Mouse (Mus musculus) midbrain, embryonic 15.5 days (tissue): ENCODE results near the gene Batf2. TPM values are rescaled to one million over a fixed set of nuclear protein-coding genes. Genes with fewer than 3 reads are reported as not detected.

Experiments used
- ATAC-seq: fragments of 200-750 bp; cut with Nextera tagmentation; replicated peaks from 2 replicates; pipeline ENCODE4 v1.8.0; 2017; ENCODE audit warnings: moderate TSS enrichment
- H3K27ac ChIP-seq: fragments of 300-500 bp; sonication (generic); 2 replicates; pipeline ENCODE4 v1.5.1; 2015; ENCODE audit warnings: mild to moderate bottlenecking, inconsistent platforms
- H3K27me3 ChIP-seq: fragments of 300-500 bp; sonication (generic); replicated peaks from 2 replicates; pipeline ENCODE4 v1.6.1; 2015; ENCODE audit warnings: inconsistent platforms
- H3K36me3 ChIP-seq: fragments of 300-500 bp; sonication (generic); replicated peaks from 2 replicates; pipeline ENCODE4 v1.6.1; 2015; ENCODE audit warnings: inconsistent platforms
- H3K4me1 ChIP-seq: fragments of 300-500 bp; sonication (generic); 2 replicates; pipeline ENCODE4 v1.6.1; 2015; ENCODE audit warnings: inconsistent platforms
- H3K4me2 ChIP-seq: fragments of 300-500 bp; sonication (generic); 2 replicates; pipeline ENCODE4 v1.6.1; 2015; ENCODE audit warnings: inconsistent platforms, mild to moderate bottlenecking, moderate library complexity
- H3K4me3 ChIP-seq: fragments of 300-500 bp; sonication (generic); 2 replicates; pipeline ENCODE4 v1.5.1; 2015; ENCODE audit warnings: mild to moderate bottlenecking, inconsistent platforms
- H3K9ac ChIP-seq: fragments of 300-500 bp; sonication (generic); 2 replicates; pipeline ENCODE4 v1.6.1; 2015; ENCODE audit warnings: mild to moderate bottlenecking, inconsistent platforms
- H3K9me3 ChIP-seq: fragments of 300-500 bp; sonication (generic); 2 replicates; pipeline ENCODE4 v1.6.1; 2016; ENCODE audit warnings: inconsistent platforms
- WGBS: fragments of 180-500 bp; shearing (Covaris S2); methylation state at CpG from one replicate; pipeline ENCODE4 v1.1.7; 2015; ENCODE audit warnings: mixed read lengths; 5-methylcytosine and 5-hydroxymethylcytosine counted together
- polyA plus RNA-seq: library from polyadenylated mRNA; unstranded; fragments of >200 nt; fragmentation: Nextera tagmentation; extraction: Ambion mirVana; gene quantifications from 2 replicates; pipeline ENCODE4 v1.2.1, GENCODE M21; 2015

The Batf2 gene
- 0.20 TPM in 1 of 2 replicates, not detected in the other for polyA plus RNA-seq

GRCm38 (mm10) chr19:6140678-6141393 is at the start of gene Batf2:
TSS of gene Batf2 (plus strand) at chr19:6140983.
- Histone ChIP-seq H3K36me3 (peaks cover 7% of the 10 kb centered on the region; the same call in 1 of the 2 replicates), H3K9ac (peak within 1 kb of the TSS; percentile 85), H3K4me2 (peak within 1 kb of the TSS; percentile 80), H3K4me1 (peaks cover 14% of the 10 kb centered on the region), H3K27ac (peak within 1 kb of the TSS; percentile 99), H3K27me3 (no peaks in the 10 kb centered on the region), H3K4me3 (peak within 1 kb of the TSS; percentile 68), H3K9me3 (no peaks in the 10 kb centered on the region)
- WGBS: under 1% methylated on average over 68 of the region's 68 CpGs
- ATAC-seq: peak; percentile 93

GRCm38 (mm10) chr19:6094119-6094518 is 46.7 kb upstream of the Batf2 start, which contains the start of gene AC131692.1:
TSS of gene AC131692.1 (plus strand) at chr19:6094419.
- Histone ChIP-seq H3K36me3 (no peaks in the 10 kb centered on the region), H3K4me1 (no peaks in the 10 kb centered on the region), H3K27ac (no peak within 1 kb of the TSS), H3K9ac (no peak within 1 kb of the TSS), H3K4me2 (no peak within 1 kb of the TSS), H3K27me3 (no peaks in the 10 kb centered on the region), H3K9me3 (no peaks in the 10 kb centered on the region), H3K4me3 (no peak within 1 kb of the TSS)
- ATAC-seq: no peak
- 90% methylated on average over 7 of the region's 7 CpGs for WGBS

- H3K4me1 ChIP-seq: no peaks in the 10 kb centered on the region
- ATAC-seq: no peak
- 86% methylated on average over 3 of the region's 3 CpGs for WGBS
- no peaks in the 10 kb centered on the region for H3K27me3 ChIP-seq
- H3K36me3 ChIP-seq: no peaks in the 10 kb centered on the region
- no peak overlapping the region for H3K4me3 ChIP-seq
- no peak overlapping the region for H3K4me2 ChIP-seq
- no peak overlapping the region for H3K27ac ChIP-seq
- no peaks in the 10 kb centered on the region for H3K9me3 ChIP-seq
- no peak overlapping the region for H3K9ac ChIP-seq
Measured at GRCm38 (mm10) chr19:6097847-6098246, 42.9 kb upstream of the Batf2 start.

GRCm38 (mm10) chr19:6101186-6101585 is 39.6 kb upstream of the Batf2 start:
- Histone ChIP-seq H3K4me2 (no peak overlapping the region), H3K9me3 (no peaks in the 10 kb centered on the region), H3K9ac (no peak overlapping the region), H3K27ac (no peak overlapping the region), H3K4me1 (no peaks in the 10 kb centered on the region), H3K36me3 (no peaks in the 10 kb centered on the region), H3K27me3 (no peaks in the 10 kb centered on the region), H3K4me3 (no peak overlapping the region)
- ATAC-seq: no peak
- 79% methylated on average over 6 of the region's 6 CpGs for WGBS

GRCm38 (mm10) chr19:6102169-6102853 is 38.5 kb upstream of the Batf2 start:
- H3K4me2 ChIP-seq: no peak overlapping the region
- H3K9me3 ChIP-seq: no peaks in the 10 kb centered on the region
- H3K27me3 ChIP-seq: no peaks in the 10 kb centered on the region
- ATAC-seq: no peak
- H3K27ac ChIP-seq: no peak overlapping the region
- WGBS: 78% methylated on average over 6 of the region's 6 CpGs
- no peaks in the 10 kb centered on the region for H3K4me1 ChIP-seq
- H3K9ac ChIP-seq: no peak overlapping the region
- H3K4me3 ChIP-seq: no peak overlapping the region
- H3K36me3 ChIP-seq: no peaks in the 10 kb centered on the region

- WGBS: 71% methylated on average over 4 of the region's 4 CpGs
- no peaks in the 10 kb centered on the region for H3K36me3 ChIP-seq
- no peak overlapping the region for H3K27ac ChIP-seq
- no peaks in the 10 kb centered on the region for H3K4me1 ChIP-seq
- H3K4me3 ChIP-seq: no peak overlapping the region
- no peak for ATAC-seq
- H3K9me3 ChIP-seq: no peaks in the 10 kb centered on the region
- no peak overlapping the region for H3K9ac ChIP-seq
- no peak overlapping the region for H3K4me2 ChIP-seq
- no peaks in the 10 kb centered on the region for H3K27me3 ChIP-seq
Measured at GRCm38 (mm10) chr19:6104476-6104875, 36.3 kb upstream of the Batf2 start.

GRCm38 (mm10) chr19:6105586-6105985 is 35.2 kb upstream of the Batf2 start, which contains the start of gene Naaladl1:
TSS of gene Naaladl1 (plus strand) at chr19:6105782.
- H3K4me1 ChIP-seq: no peaks in the 10 kb centered on the region
- no peaks in the 10 kb centered on the region for H3K27me3 ChIP-seq
- no peak within 1 kb of the TSS for H3K4me2 ChIP-seq
- 88% methylated on average over 7 of the region's 7 CpGs for WGBS
- no peak within 1 kb of the TSS for H3K4me3 ChIP-seq
- H3K9ac ChIP-seq: no peak within 1 kb of the TSS
- no peaks in the 10 kb centered on the region for H3K36me3 ChIP-seq
- no peak for ATAC-seq
- no peak within 1 kb of the TSS for H3K27ac ChIP-seq
- no peaks in the 10 kb centered on the region for H3K9me3 ChIP-seq

- no peak for ATAC-seq
- Histone ChIP-seq H3K36me3 (peaks cover 16% of the 10 kb centered on the region), H3K4me3 (no peak overlapping the region), H3K27ac (no peak overlapping the region), H3K4me2 (no peak overlapping the region), H3K27me3 (no peaks in the 10 kb centered on the region), H3K9me3 (no peaks in the 10 kb centered on the region), H3K4me1 (peaks cover 15% of the 10 kb centered on the region), H3K9ac (no peak overlapping the region)
- WGBS: 69% methylated on average over 6 of the region's 6 CpGs
Measured at GRCm38 (mm10) chr19:6113116-6113515, 27.7 kb upstream of the Batf2 start.

- Histone ChIP-seq H3K36me3 (peaks cover 16% of the 10 kb centered on the region), H3K9me3 (no peaks in the 10 kb centered on the region), H3K9ac (no peak overlapping the region), H3K4me2 (peak overlapping the region; percentile 94; the same call in 1 of the 2 replicates), H3K27me3 (no peaks in the 10 kb centered on the region), H3K4me3 (no peak overlapping the region), H3K27ac (no peak overlapping the region), H3K4me1 (peaks cover 29% of the 10 kb centered on the region)
- no peak for ATAC-seq
- 96% methylated on average over 15 of the region's 15 CpGs for WGBS
Measured at GRCm38 (mm10) chr19:6116113-6116850, 24.5 kb upstream of the Batf2 start.

GRCm38 (mm10) chr19:6117346-6117985 is 23.3 kb upstream of the Batf2 start:
- H3K27me3 ChIP-seq: no peaks in the 10 kb centered on the region
- peaks cover 29% of the 10 kb centered on the region for H3K4me1 ChIP-seq
- ATAC-seq: no peak; the same call in 1 of the 2 replicates
- peak overlapping the region; percentile 94 for H3K4me2 ChIP-seq
- H3K9me3 ChIP-seq: no peaks in the 10 kb centered on the region
- H3K4me3 ChIP-seq: peak overlapping the region; percentile 71
- H3K36me3 ChIP-seq: peaks cover 16% of the 10 kb centered on the region
- peak overlapping the region; percentile 93 for H3K27ac ChIP-seq
- H3K9ac ChIP-seq: peak overlapping the region; percentile 75
- 7% methylated on average over 32 of the region's 32 CpGs for WGBS

GRCm38 (mm10) chr19:6117986-6118676 is 22.7 kb upstream of the Batf2 start, which contains the start of gene Sac3d1:
TSS of gene Sac3d1 (minus strand) at chr19:6118650.
- H3K4me2 ChIP-seq: peak within 1 kb of the TSS; percentile 94
- peak; percentile 90 for ATAC-seq
- peaks cover 16% of the 10 kb centered on the region for H3K36me3 ChIP-seq
- H3K9ac ChIP-seq: peak within 1 kb of the TSS; percentile 75
- peaks cover 29% of the 10 kb centered on the region for H3K4me1 ChIP-seq
- WGBS: under 1% methylated on average over 77 of the region's 77 CpGs
- peak within 1 kb of the TSS; percentile 71 for H3K4me3 ChIP-seq
- H3K27ac ChIP-seq: peak within 1 kb of the TSS; percentile 93
- no peaks in the 10 kb centered on the region for H3K9me3 ChIP-seq
- no peaks in the 10 kb centered on the region for H3K27me3 ChIP-seq
